Mouse (Mus musculus) brain, embryonic 14.5 days (tissue): ENCODE results near the gene Kcnn4.

Experiments
- CTCF ChIP-seq: fragments of 200-500 bp; IDR thresholded peaks from 2 replicates; pipeline ENCODE4 v1.5.1; 2012; ENCODE audit warnings: inconsistent platforms, mild to moderate bottlenecking, moderate library complexity, borderline replicate concordance; ENCODE audit not compliant: insufficient read depth, insufficient read length; ENCODE audit errors: extremely low read depth
- POLR2A ChIP-seq: fragments of 200-500 bp; IDR thresholded peaks from 2 replicates; pipeline ENCODE4 v1.6.1; 2012; ENCODE audit warnings: mild to moderate bottlenecking, inconsistent platforms, borderline replicate concordance; ENCODE audit not compliant: poor library complexity, insufficient read depth, insufficient read length, severe bottlenecking; ENCODE audit errors: extremely low read depth

GRCm38 (mm10) chr7:24368946-24369345 is 1.1 kb upstream of the Kcnn4 start:
- TF ChIP-seq CTCF (no peak), POLR2A (no peak)
